Mouse (Mus musculus) stomach, embryonic 15.5 days (tissue): ENCODE results near the gene Fam213a. TPM values are rescaled to one million over a fixed set of nuclear protein-coding genes. Genes with fewer than 3 reads are reported as not detected.
A peak's percentile ranks its signal among the peaks of the same experiment; 100 is the strongest.

Experiments
- ATAC-seq: fragments of 200-750 bp; cut with Nextera tagmentation; 2 replicates; pipeline ENCODE4 v1.8.0; 2017; ENCODE audit warnings: low read depth, moderate number of reproducible peaks, moderate TSS enrichment; ENCODE audit not compliant: insufficient read depth, low FRiP score
- H3K27ac ChIP-seq: fragments of 300-500 bp; sonication (generic); 2 replicates; pipeline ENCODE4 v1.5.1; 2015; ENCODE audit warnings: mild to moderate bottlenecking, inconsistent platforms
- H3K27me3 ChIP-seq: fragments of 300-500 bp; sonication (generic); replicated peaks from 2 replicates; pipeline ENCODE4 v1.6.1; 2015; ENCODE audit warnings: inconsistent platforms
- H3K36me3 ChIP-seq: fragments of 300-500 bp; sonication (generic); 2 replicates; pipeline ENCODE4 v1.6.1; 2015; ENCODE audit warnings: inconsistent platforms
- H3K4me1 ChIP-seq: fragments of 300-500 bp; sonication (generic); 2 replicates; pipeline ENCODE4 v1.6.1; 2015; ENCODE audit warnings: inconsistent platforms
- H3K4me2 ChIP-seq: fragments of 300-500 bp; sonication (generic); 2 replicates; pipeline ENCODE4 v1.6.1; 2015; ENCODE audit warnings: mild to moderate bottlenecking, inconsistent platforms
- H3K4me3 ChIP-seq: fragments of 300-500 bp; sonication (generic); replicated peaks from 2 replicates; pipeline ENCODE4 v1.5.1; 2015; ENCODE audit warnings: inconsistent platforms
- H3K9ac ChIP-seq: fragments of 300-500 bp; sonication (generic); 2 replicates; pipeline ENCODE4 v1.6.1; 2015; ENCODE audit warnings: inconsistent platforms
- H3K9me3 ChIP-seq: fragments of 300-500 bp; sonication (generic); 2 replicates; pipeline ENCODE4 v1.6.1; 2016; ENCODE audit warnings: inconsistent platforms
- WGBS: fragments of 180-500 bp; shearing (Covaris S2); methylation state at CpG from one replicate; pipeline ENCODE4 v1.1.7; 2015; 5-methylcytosine and 5-hydroxymethylcytosine counted together
- polyA plus RNA-seq: library from polyadenylated mRNA; unstranded; fragments of >200 nt; fragmentation: Nextera tagmentation; extraction: Ambion mirVana; gene quantifications from 2 replicates; pipeline ENCODE4 v1.2.1, GENCODE M21; 2015

Gene Fam213a
- polyA plus RNA-seq, 1 experiment from 2014 or later, result 40.2 TPM

DNA sequence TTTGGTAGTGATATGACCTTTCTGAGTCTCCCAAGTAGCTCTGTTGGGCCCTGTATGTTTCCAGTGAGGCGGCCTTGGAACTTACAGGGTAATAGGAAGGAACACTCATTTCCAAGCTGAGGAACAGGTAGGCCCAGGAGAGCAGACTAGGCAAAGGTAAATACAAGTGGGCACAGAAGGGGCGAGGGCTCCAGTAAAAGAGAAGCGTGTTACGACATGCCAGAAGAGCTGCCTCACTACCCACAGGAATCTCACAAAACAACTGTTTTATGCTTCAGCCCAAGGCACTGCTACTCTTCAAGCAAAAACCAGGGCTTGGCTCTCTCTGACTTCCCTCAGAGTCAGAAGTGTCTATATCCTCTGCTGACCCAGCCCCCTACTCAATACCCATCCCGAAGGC lies 65.1 kb downstream of the Fam213a start:
- Histone ChIP-seq H3K27ac (peak overlapping the region; percentile 90), H3K4me1 (peaks cover 34% of the 10 kb centered on the region), H3K9ac (no peak overlapping the region), H3K9me3 (no peaks in the 10 kb centered on the region), H3K4me3 (no peak overlapping the region), H3K36me3 (no peaks in the 10 kb centered on the region; the same call in 1 of the 2 replicates), H3K4me2 (no peak overlapping the region), H3K27me3 (no peaks in the 10 kb centered on the region)
- no peak; the same call in 1 of the 2 replicates for ATAC-seq
- WGBS, result 80% methylated on average over 5 of the region's 5 CpGs

DNA sequence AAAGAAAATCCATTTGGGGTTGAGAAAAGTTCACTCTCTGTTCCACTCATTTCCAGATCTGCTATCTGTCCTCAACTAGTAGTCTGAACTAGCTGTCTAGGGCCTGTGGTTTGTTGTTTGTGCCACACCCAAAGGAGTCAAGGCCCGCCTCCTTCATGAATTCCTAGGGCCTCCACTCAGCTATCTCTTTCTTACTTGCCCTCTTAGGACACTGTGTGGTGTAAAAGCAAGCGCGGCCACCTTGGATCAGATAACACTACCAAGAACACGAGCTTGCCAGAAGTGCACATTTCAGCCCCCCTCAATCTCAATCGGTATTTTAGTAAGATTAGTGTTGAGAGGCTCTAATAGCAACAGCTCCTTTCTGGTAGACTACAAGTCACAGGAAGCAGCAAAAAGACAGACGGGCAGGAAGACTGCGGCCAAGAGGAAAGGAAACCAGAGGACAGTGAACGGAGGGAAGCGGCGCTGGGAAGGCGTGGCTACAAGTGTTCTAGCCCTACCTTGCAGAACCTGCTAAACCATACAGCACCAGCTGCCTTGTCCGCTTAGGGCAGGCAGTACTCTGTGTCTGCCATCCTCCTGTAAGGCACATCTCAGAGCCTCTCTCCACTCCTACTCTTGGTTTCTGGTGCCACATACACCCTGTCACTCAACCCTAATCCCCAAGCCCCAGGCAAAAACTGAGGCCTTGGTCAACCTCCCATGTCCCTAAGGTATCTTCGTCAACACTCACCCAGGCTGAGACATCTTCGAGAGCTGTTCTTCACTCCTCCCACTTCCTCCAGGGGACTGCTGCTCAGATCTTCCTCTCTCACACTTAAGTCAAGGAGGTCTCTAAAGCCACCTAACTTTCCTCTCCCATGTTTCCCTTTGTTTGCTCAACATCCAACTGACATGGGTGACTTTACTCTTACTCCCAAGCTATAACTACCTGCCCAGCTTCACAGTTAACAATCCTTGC lies 65.9 kb downstream of the Fam213a start:
- H3K27ac ChIP-seq, result peak overlapping the region; percentile 90
- WGBS, result 61% methylated on average over 14 of the region's 14 CpGs
- no peaks in the 10 kb centered on the region; the same call in 1 of the 2 replicates for H3K36me3 ChIP-seq
- H3K4me2 ChIP-seq, result peak overlapping the region; percentile 20
- no peak overlapping the region for H3K4me3 ChIP-seq
- no peaks in the 10 kb centered on the region for H3K27me3 ChIP-seq
- ATAC-seq, result peak; percentile 80
- H3K9me3 ChIP-seq, result no peaks in the 10 kb centered on the region
- no peak overlapping the region for H3K9ac ChIP-seq
- peaks cover 29% of the 10 kb centered on the region for H3K4me1 ChIP-seq

DNA sequence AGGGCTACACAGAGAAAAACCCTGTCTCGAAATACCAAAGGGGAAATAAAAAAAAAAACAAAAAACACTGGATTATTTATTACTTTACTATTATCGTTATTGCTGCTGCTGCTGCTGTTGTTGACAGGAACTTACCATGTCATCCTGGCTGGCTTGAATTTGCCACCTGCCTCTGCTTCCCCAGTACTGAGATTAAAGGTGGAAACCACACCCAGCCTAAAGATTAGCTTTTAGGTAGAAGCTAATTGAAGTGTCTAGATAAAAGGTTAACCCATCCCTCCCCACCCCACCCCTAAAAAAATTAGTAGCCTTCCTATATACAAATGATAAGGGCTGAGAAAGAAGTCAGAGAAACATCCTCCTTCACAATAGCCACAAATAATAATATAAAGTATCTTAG lies 69.8 kb downstream of the Fam213a start:
- Histone ChIP-seq H3K27me3 (no peaks in the 10 kb centered on the region), H3K9me3 (no peaks in the 10 kb centered on the region), H3K36me3 (no peaks in the 10 kb centered on the region), H3K4me2 (no peak overlapping the region), H3K9ac (no peak overlapping the region), H3K4me1 (peaks cover 15% of the 10 kb centered on the region), H3K4me3 (no peak overlapping the region), H3K27ac (no peak overlapping the region)
- no peak for ATAC-seq
- WGBS, result 83% methylated on average over 2 of the region's 2 CpGs

Other genes starting within 250 kb of the Fam213a start
- 0.39 and 0.57 TPM in 2 replicates for gene Sh2d4b, start 120.5 kb downstream of the Fam213a start, polyA plus RNA-seq
- gene Tspan14, start 47.0 kb downstream of the Fam213a start, polyA plus RNA-seq, result 67.5 and 72.3 TPM in 2 replicates
- gene Dydc2, start 55.4 kb upstream of the Fam213a start, polyA plus RNA-seq, result not detected in 2 replicates
- gene Dydc1, start 59.1 kb upstream of the Fam213a start, polyA plus RNA-seq, result not detected in 2 replicates
- gene Mat1a, start 91.2 kb upstream of the Fam213a start, polyA plus RNA-seq, result 8.6 and 12.3 TPM in 2 replicates
- not detected in 2 replicates for gene Sftpa1, start 118.0 kb upstream of the Fam213a start, polyA plus RNA-seq
- gene Mbl1, start 137.7 kb upstream of the Fam213a start, polyA plus RNA-seq, result 0.83 and 2.7 TPM in 2 replicates
- gene Sftpd, start 171.4 kb upstream of the Fam213a start, polyA plus RNA-seq, result 0.12 and 0.13 TPM in 2 replicates